9 mouse cellular contexts compared by ENCODE assay signal in the genomic region with DNA sequence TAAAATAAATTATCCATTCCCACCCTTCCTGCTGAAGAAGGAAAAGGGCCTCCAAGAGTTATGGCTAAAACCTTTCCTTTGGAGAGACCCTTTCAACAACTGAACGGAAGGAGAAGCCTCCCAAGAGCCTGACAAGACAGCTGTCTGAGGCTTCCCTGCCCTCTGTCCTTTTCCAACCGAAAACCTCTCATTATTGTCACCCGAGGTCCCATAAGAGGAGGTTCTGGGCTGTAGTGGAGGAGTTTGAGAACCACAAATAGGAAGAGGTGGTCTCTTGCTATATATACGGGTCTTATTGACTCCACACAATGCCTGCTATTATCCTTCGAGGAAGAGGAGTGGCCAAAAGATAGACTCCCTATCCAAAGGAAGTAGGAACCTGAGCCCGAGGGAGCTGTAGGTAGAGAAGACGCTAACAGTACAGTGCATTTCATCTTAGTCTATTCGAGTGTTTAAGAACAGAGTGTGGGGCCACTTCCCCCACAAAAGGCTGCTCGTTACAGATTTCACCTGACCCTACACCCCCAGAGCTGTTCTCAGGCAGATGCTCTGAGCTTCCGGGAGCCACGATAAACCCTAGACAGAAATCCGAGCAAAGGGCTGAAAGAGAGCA. TPM values are rescaled to one million over a fixed set of nuclear protein-coding genes. Genes with fewer than 3 reads are reported as not detected.
A peak's percentile ranks its signal among the peaks of the same experiment; 100 is the strongest.
DNase-seq lines count a peak whose midpoint lies in the region; ATAC-seq lines count a peak whose summit lies in the region.
"Had no signal": no experiment of that assay in that cellular context is flagged by ENCODE, and none has a peak within 500 bp of the region (broad histone marks: within the 10 kb centered on the region; RNA-seq: fewer than 3 reads in every experiment).

No protein-coding gene starts in this region.

- H3K9ac ChIP-seq in liver, embryonic 12.5 days: no peak overlapping the region

- no peak for ATAC-seq in liver, embryonic 12.5 days
- no peak for ATAC-seq in megakaryocyte-erythroid progenitor cell, adult 5-6 weeks (replicated peaks; ENCODE audit: low FRiP score, low TSS enrichment, poor library complexity, severe bottlenecking)

- intact Hi-C loops in heart, postnatal 36 days (cut with DNase I): no loop called here

- H3K4me3 ChIP-seq in heart, embryonic 10.5 days: peak overlapping the region; percentile 62
- H3K4me3 ChIP-seq in liver, embryonic 12.5 days: peak overlapping the region; percentile 42

- no peaks in the 10 kb centered on the region for H3K36me3 ChIP-seq in heart, embryonic 10.5 days
- no peaks in the 10 kb centered on the region for H3K36me3 ChIP-seq in liver, embryonic 12.5 days

- WGBS in heart, embryonic 10.5 days: 5% methylated on average over 12 of the region's 12 CpGs
- WGBS in liver, embryonic 12.5 days (ENCODE audit: insufficient replicate concordance): 5% methylated on average over 12 of the region's 12 CpGs

- peaks cover 28% of the 10 kb centered on the region for H3K4me1 ChIP-seq in heart, embryonic 10.5 days
- peaks cover 27% of the 10 kb centered on the region for H3K4me1 ChIP-seq in liver, embryonic 12.5 days

- H3K4me2 ChIP-seq in liver, embryonic 12.5 days: peak overlapping the region; percentile 68

- H3K27me3 ChIP-seq in heart, embryonic 10.5 days (ENCODE audit: insufficient read depth, poor library complexity, severe bottlenecking): peaks cover 93% of the 10 kb centered on the region
- H3K27me3 ChIP-seq in liver, embryonic 12.5 days (replicated peaks): peaks cover 94% of the 10 kb centered on the region

- DNase-seq in heart, embryonic 10.5 days (ENCODE audit: low spot score): no peak
- no peak for DNase-seq in heart, postnatal 36 days
- DNase-seq in thymus, postnatal 0 days (ENCODE audit: low spot score): peak; percentile 48
- DNase-seq in thymus, postnatal 4 days: no peak
- DNase-seq in urinary bladder, postnatal 10 days (ENCODE audit: low spot score): no peak
- no peak for DNase-seq in embryo, embryonic 10 days (ENCODE audit: low spot score)

- H3K27ac ChIP-seq in heart, embryonic 10.5 days: no peak overlapping the region
- no peak overlapping the region for H3K27ac ChIP-seq in liver, embryonic 12.5 days
- H3K27ac ChIP-seq: layer of hippocampus, adult 2 months had no signal

- no peaks in the 10 kb centered on the region for H3K9me3 ChIP-seq in heart, embryonic 10.5 days
- no peaks in the 10 kb centered on the region for H3K9me3 ChIP-seq in liver, embryonic 12.5 days (replicated peaks)

RNA-seq across cellular contexts. Expression of gene Wnt10b, which starts 6.0 kb away (rescaled TPM):
- polyA plus RNA-seq in heart, embryonic 10.5 days (2016; fragmentation: Nextera tagmentation; extraction: Ambion mirVana): 0.09 TPM in 1 of 2 replicates, not detected in the other
- under 1 TPM; 0.27 to 0.33 TPM for total RNA-seq in heart, postnatal 36 days (2021)
- polyA plus RNA-seq in thymus, postnatal 0 days (2015; fragmentation: Nextera tagmentation; extraction: Ambion mirVana): 0.85 TPM in 2 replicates
- not detected in 2 replicates for polyA plus RNA-seq in liver, embryonic 12.5 days (2016; fragmentation: Nextera tagmentation; extraction: Ambion mirVana)
- total RNA-seq in megakaryocyte-erythroid progenitor cell, adult 5-6 weeks (2014; fragmentation: Nextera tagmentation): not detected in 2 replicates
- total RNA-seq in megakaryocyte-erythroid progenitor cell, adult 5-6 weeks (2017): not detected in 2 replicates

RNA-seq across cellular contexts. Expression of gene Arf3, which starts 8.9 kb away (rescaled TPM):
- polyA plus RNA-seq in heart, embryonic 10.5 days (2016; fragmentation: Nextera tagmentation; extraction: Ambion mirVana): 41.7 and 42.7 TPM in 2 replicates
- 10 to 100 TPM; 20.8 to 20.9 TPM for total RNA-seq in heart, postnatal 36 days (2021)
- polyA plus RNA-seq in thymus, postnatal 0 days (2015; fragmentation: Nextera tagmentation; extraction: Ambion mirVana): 36.5 and 42.2 TPM in 2 replicates
- polyA plus RNA-seq in liver, embryonic 12.5 days (2016; fragmentation: Nextera tagmentation; extraction: Ambion mirVana): 22.4 TPM in 2 replicates
- 22.5 and 23.2 TPM in 2 replicates for total RNA-seq in megakaryocyte-erythroid progenitor cell, adult 5-6 weeks (2014; fragmentation: Nextera tagmentation)
- total RNA-seq in megakaryocyte-erythroid progenitor cell, adult 5-6 weeks (2017): 16.9 and 22.1 TPM in 2 replicates

RNA-seq across cellular contexts. Expression of gene Wnt1, which starts 17.7 kb away (rescaled TPM):
- polyA plus RNA-seq in heart, embryonic 10.5 days (2016; fragmentation: Nextera tagmentation; extraction: Ambion mirVana): not detected in 2 replicates
- not detected for total RNA-seq in heart, postnatal 36 days (2021)
- polyA plus RNA-seq in thymus, postnatal 0 days (2015; fragmentation: Nextera tagmentation; extraction: Ambion mirVana): 0.08 TPM in 1 of 2 replicates, not detected in the other
- not detected in 2 replicates for polyA plus RNA-seq in liver, embryonic 12.5 days (2016; fragmentation: Nextera tagmentation; extraction: Ambion mirVana)
- not detected in 2 replicates for total RNA-seq in megakaryocyte-erythroid progenitor cell, adult 5-6 weeks (2014; fragmentation: Nextera tagmentation)
- total RNA-seq in megakaryocyte-erythroid progenitor cell, adult 5-6 weeks (2017): not detected in 2 replicates
- total RNA-seq: layer of hippocampus, adult 2 months had no signal

RNA-seq across cellular contexts. Expression of gene Ddn, which starts 37.4 kb away (rescaled TPM):
- polyA plus RNA-seq in heart, embryonic 10.5 days (2016; fragmentation: Nextera tagmentation; extraction: Ambion mirVana): 0.06 TPM in 1 of 2 replicates, not detected in the other
- total RNA-seq in heart, postnatal 36 days (2021): under 1 TPM; 0.22 to 0.35 TPM
- 0.10 and 0.13 TPM in 2 replicates for polyA plus RNA-seq in thymus, postnatal 0 days (2015; fragmentation: Nextera tagmentation; extraction: Ambion mirVana)
- not detected in 2 replicates for polyA plus RNA-seq in liver, embryonic 12.5 days (2016; fragmentation: Nextera tagmentation; extraction: Ambion mirVana)
- total RNA-seq in megakaryocyte-erythroid progenitor cell, adult 5-6 weeks (2014; fragmentation: Nextera tagmentation): not detected in 2 replicates
- total RNA-seq in megakaryocyte-erythroid progenitor cell, adult 5-6 weeks (2017): 0.08 TPM in 1 of 2 replicates, not detected in the other

RNA-seq across cellular contexts. Expression of gene Fkbp11, which starts 43.9 kb away (rescaled TPM):
- polyA plus RNA-seq in heart, embryonic 10.5 days (2016; fragmentation: Nextera tagmentation; extraction: Ambion mirVana): 20.5 and 40.8 TPM in 2 replicates
- total RNA-seq in heart, postnatal 36 days (2021): 1 to 10 TPM; 6.2 to 6.7 TPM
- 4.6 and 6.4 TPM in 2 replicates for polyA plus RNA-seq in thymus, postnatal 0 days (2015; fragmentation: Nextera tagmentation; extraction: Ambion mirVana)
- 83.5 and 90.2 TPM in 2 replicates for polyA plus RNA-seq in liver, embryonic 12.5 days (2016; fragmentation: Nextera tagmentation; extraction: Ambion mirVana)
- 5.5 and 6.1 TPM in 2 replicates for total RNA-seq in megakaryocyte-erythroid progenitor cell, adult 5-6 weeks (2014; fragmentation: Nextera tagmentation)
- 5.8 and 6.9 TPM in 2 replicates for total RNA-seq in megakaryocyte-erythroid progenitor cell, adult 5-6 weeks (2017)
